Mouse (Mus musculus) liver, embryonic 14.5 days (tissue): Measurements from ENCODE around the gene Syk. TPM values are rescaled to one million over a fixed set of nuclear protein-coding genes. Genes with fewer than 3 reads are reported as not detected.

Source experiments
- ATAC-seq: fragments of 200-750 bp; cut with Nextera tagmentation; 2 replicates; pipeline ENCODE4 v1.8.0; 2017; ENCODE audit warnings: moderate number of reproducible peaks, mild to moderate bottlenecking, moderate library complexity; ENCODE audit not compliant: insufficient read depth
- DNase-seq, 3 experiments: peaks; one replicate each; pipeline ENCODE4 v3.0.0-alpha.2; 2012 to 2013; ENCODE audit warnings: low read depth in 3 of 3, low spot score in 3 of 3
- H3K27ac ChIP-seq: fragments of 300-500 bp; sonication (generic); 2 replicates; pipeline ENCODE4 v1.5.1; 2014; ENCODE audit warnings: moderate library complexity, mild to moderate bottlenecking, control low read depth, inconsistent platforms
- H3K27me3 ChIP-seq: fragments of 300-500 bp; sonication (generic); 2 replicates; pipeline ENCODE4 v1.6.1; 2014; ENCODE audit warnings: mild to moderate bottlenecking, low read length, moderate library complexity; ENCODE audit not compliant: control insufficient read depth, insufficient read depth
- H3K36me3 ChIP-seq: fragments of 300-500 bp; sonication (generic); replicated peaks from 2 replicates; pipeline ENCODE4 v1.6.1; 2014; ENCODE audit warnings: low read depth; ENCODE audit not compliant: control insufficient read depth, insufficient read depth
- H3K4me1 ChIP-seq, 2 experiments: fragments of 200-500 bp in 1 of 2; fragments of 300-500 bp in 1 of 2; sonication (generic) in 1 of 2; replicated peaks; 2 replicates each; pipeline ENCODE4 v1.6.1; 2012 to 2014; ENCODE audit warnings: antibody characterized with exemption in 1 of 2, inconsistent platforms in 1 of 2, low read length in 1 of 2; ENCODE audit not compliant: control insufficient read depth in 2 of 2, insufficient read depth in 2 of 2
- H3K4me2 ChIP-seq: fragments of 300-500 bp; sonication (generic); 2 replicates; pipeline ENCODE4 v1.6.1; 2014; ENCODE audit warnings: low read depth, mild to moderate bottlenecking, control low read depth, moderate library complexity
- H3K4me3 ChIP-seq, 2 experiments: fragments of 200-500 bp in 1 of 2; fragments of 300-500 bp in 1 of 2; sonication (generic) in 1 of 2; 2 replicates each; pipeline ENCODE4 v1.5.1; 2012 to 2014; ENCODE audit warnings: low read depth in 2 of 2, low read length in 2 of 2, mild to moderate bottlenecking in 2 of 2, control low read depth in 1 of 2, inconsistent platforms in 1 of 2, moderate library complexity in 1 of 2; ENCODE audit not compliant: insufficient read depth in 1 of 2
- H3K9ac ChIP-seq: fragments of 300-500 bp; sonication (generic); replicated peaks from 2 replicates; pipeline ENCODE4 v1.6.1; 2014; ENCODE audit warnings: mild to moderate bottlenecking, control low read depth, moderate library complexity
- H3K9me3 ChIP-seq: fragments of 300-500 bp; sonication (generic); 2 replicates; pipeline ENCODE4 v1.6.1; 2016; ENCODE audit warnings: low read length, mixed read lengths; ENCODE audit not compliant: control insufficient read depth
- CTCF ChIP-seq: IDR thresholded peaks from 2 replicates; pipeline ENCODE4 v1.5.1; 2016; ENCODE audit warnings: antibody characterized with exemption, low read depth, control low read depth
- EP300 ChIP-seq: IDR thresholded peaks from 2 replicates; pipeline ENCODE4 v1.6.1; 2016; ENCODE audit warnings: antibody characterized with exemption, low read depth
- WGBS: fragments of 180-500 bp; shearing (Covaris S2); extraction: QIAGEN DNeasy Blood & Tissue Kit; methylation state at CpG from one replicate; pipeline ENCODE4 v1.1.7; 2014; ENCODE audit not compliant: insufficient replicate concordance; 5-methylcytosine and 5-hydroxymethylcytosine counted together
- polyA plus RNA-seq, 2 experiments: library from polyadenylated mRNA; depleted of rRNA in 1 of 2; stranded (reverse) in 1 of 2; unstranded in 1 of 2; fragments of >200 nt; fragmentation: Nextera tagmentation in 1 of 2; extraction: Ambion mirVana in 1 of 2; gene quantifications; 2 replicates each; pipeline versions ENCODE4 v1.2.1 to v1.2.3; 2012 to 2014

Syk gene
- polyA plus RNA-seq, 2 experiments, result 4.3 TPM

- H3K36me3 ChIP-seq, result no peaks in the 10 kb centered on the region
- no peak overlapping the region for H3K4me2 ChIP-seq
- ATAC-seq (no peak), DNase-seq (no peak)
- no peak overlapping the region for H3K9ac ChIP-seq
- peaks cover 0 to 3% of the 10 kb centered on the region in 2 experiments; a peak in 1 of 4 replicates for H3K4me1 ChIP-seq
- H3K9me3 ChIP-seq, result no peaks in the 10 kb centered on the region
- 25% methylated on average over 5 of the region's 5 CpGs for WGBS
- TF ChIP-seq CTCF (no peak), EP300 (no peak)
- no peaks in the 10 kb centered on the region for H3K27me3 ChIP-seq
- no peak overlapping the region for H3K4me3 ChIP-seq
- no peak overlapping the region for H3K27ac ChIP-seq
Measured at GRCm38 (mm10) chr13:52550690-52551193, 32.2 kb upstream of the Syk start.

DNA sequence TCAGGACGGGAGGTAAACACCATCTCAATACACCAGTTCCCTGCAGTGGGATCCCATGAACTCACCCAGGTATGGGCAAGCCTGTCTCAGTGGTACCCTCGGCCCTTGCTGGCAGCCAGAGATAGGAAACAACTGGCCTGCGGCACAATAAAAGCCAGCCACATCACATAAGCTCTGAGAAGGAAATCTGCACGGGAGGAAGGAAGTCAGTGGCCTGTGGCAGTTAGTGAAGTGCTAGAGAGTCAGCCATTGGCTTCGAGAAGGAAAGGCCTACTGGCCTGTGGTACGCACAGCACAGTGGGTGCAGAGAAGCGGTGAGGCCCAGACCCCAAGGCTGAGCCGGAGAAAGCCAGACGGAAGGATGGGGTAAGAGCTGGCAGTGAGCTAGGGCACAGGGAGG is 31.7 kb upstream of the Syk start:
- H3K4me3 ChIP-seq, result no peak overlapping the region
- H3K27me3 ChIP-seq, result no peaks in the 10 kb centered on the region
- no peak overlapping the region for H3K27ac ChIP-seq
- WGBS, result 27% methylated on average over 9 of the region's 9 CpGs
- H3K4me1 ChIP-seq, result peaks cover 0 to 3% of the 10 kb centered on the region in 2 experiments; a peak in 1 of 4 replicates
- H3K4me2 ChIP-seq, result no peak overlapping the region
- DNase-seq (no peak), ATAC-seq (no peak)
- H3K9me3 ChIP-seq, result no peaks in the 10 kb centered on the region
- TF ChIP-seq CTCF (no peak), EP300 (no peak)
- H3K36me3 ChIP-seq, result no peaks in the 10 kb centered on the region
- H3K9ac ChIP-seq, result no peak overlapping the region

GRCm38 (mm10) chr13:52552822-52553477 is 30.0 kb upstream of the Syk start:
- DNase-seq, result no peak
- no peak for ATAC-seq

DNA sequence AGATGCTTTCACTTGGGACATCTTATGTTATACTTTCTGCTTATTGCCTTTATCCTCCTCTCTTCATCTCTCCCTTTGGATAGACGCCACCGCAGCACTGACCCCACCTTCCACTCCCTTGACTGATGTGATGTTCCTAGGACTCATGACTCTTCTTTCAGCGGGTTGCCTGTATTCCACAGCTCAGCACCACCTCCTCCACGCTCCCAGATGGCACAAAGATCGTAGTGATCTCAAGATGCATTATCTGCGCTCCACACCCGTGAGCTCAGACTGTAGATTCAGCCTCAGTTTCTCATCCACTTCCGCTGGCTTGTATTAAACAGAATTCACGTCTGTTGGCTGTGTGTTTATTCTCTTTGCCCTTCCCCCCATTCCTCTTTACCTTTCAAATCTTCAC is 28.3 kb upstream of the Syk start:
- no peak overlapping the region for H3K9ac ChIP-seq
- H3K27me3 ChIP-seq, result no peaks in the 10 kb centered on the region
- H3K27ac ChIP-seq, result no peak overlapping the region
- peaks cover 0 to 3% of the 10 kb centered on the region in 2 experiments; a peak in 1 of 4 replicates for H3K4me1 ChIP-seq
- no peak overlapping the region for H3K4me2 ChIP-seq
- no peak for ATAC-seq
- no peaks in the 10 kb centered on the region for H3K9me3 ChIP-seq
- WGBS, result 62% methylated on average over 9 of the region's 9 CpGs
- TF ChIP-seq EP300 (no peak), CTCF (no peak)
- H3K36me3 ChIP-seq, result no peaks in the 10 kb centered on the region
- H3K4me3 ChIP-seq, result no peak overlapping the region
- no peak for DNase-seq

More at GRCm38 (mm10) chr13:52552822-52553477, 30.0 kb upstream of the Syk start:
- TF ChIP-seq CTCF (no peak), EP300 (no peak)
- H3K27me3 ChIP-seq, result no peaks in the 10 kb centered on the region
- H3K4me3 ChIP-seq, result no peak overlapping the region
- no peak overlapping the region for H3K4me2 ChIP-seq
- H3K9me3 ChIP-seq, result no peaks in the 10 kb centered on the region
- peaks cover 0 to 3% of the 10 kb centered on the region in 2 experiments; a peak in 1 of 4 replicates for H3K4me1 ChIP-seq
- H3K9ac ChIP-seq, result no peak overlapping the region
- WGBS, result 28% methylated on average over 9 of the region's 9 CpGs
- H3K36me3 ChIP-seq, result no peaks in the 10 kb centered on the region
- H3K27ac ChIP-seq, result no peak overlapping the region

DNA sequence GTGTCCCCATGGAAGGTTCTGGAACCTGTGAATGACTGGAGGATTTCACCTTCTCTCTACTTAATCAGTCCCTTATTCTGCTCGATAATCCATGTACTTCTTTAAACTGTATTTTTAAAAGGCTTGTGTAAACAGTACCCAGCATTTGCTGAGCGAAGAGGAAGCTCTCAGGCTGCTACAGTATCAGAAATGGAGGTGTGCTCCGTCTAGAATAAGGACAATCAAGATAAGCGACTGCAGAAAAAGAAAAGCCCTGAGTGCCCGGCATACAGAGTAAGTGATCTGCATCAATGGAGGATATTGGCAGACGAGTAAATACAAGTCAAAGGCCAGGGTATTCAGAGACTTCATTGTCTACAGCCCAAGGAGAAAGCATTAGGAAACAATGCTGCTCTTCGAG is 25.6 kb upstream of the Syk start:
- H3K27me3 ChIP-seq, result no peaks in the 10 kb centered on the region
- ATAC-seq (no peak), DNase-seq (no peak)
- H3K27ac ChIP-seq, result no peak overlapping the region
- no peak overlapping the region for H3K4me2 ChIP-seq
- TF ChIP-seq CTCF, result no peak
- no peak for TF ChIP-seq EP300
- H3K9me3 ChIP-seq, result no peaks in the 10 kb centered on the region
- no peak overlapping the region for H3K4me3 ChIP-seq
- WGBS, result 35% methylated on average over 7 of the region's 7 CpGs
- no peak overlapping the region for H3K9ac ChIP-seq
- peaks cover 0 to 3% of the 10 kb centered on the region in 2 experiments; a peak in 2 of 4 replicates for H3K4me1 ChIP-seq
- no peaks in the 10 kb centered on the region for H3K36me3 ChIP-seq
